Mouse (Mus musculus) left cerebral cortex, adult 18-20 months (tissue): ENCODE data around the gene Olfr358. TPM values are rescaled to one million over a fixed set of nuclear protein-coding genes. Genes with fewer than 3 reads are reported as not detected.

Source experiments
- DNase-seq, 2 experiments: peaks; one replicate each; pipeline ENCODE4 v3.0.0; 2021 to 2022; ENCODE audit warnings: low spot score in 2 of 2, mixed read lengths in 1 of 2
- long read RNA-seq, 2 experiments: library from polyadenylated mRNA; stranded (forward); transcript quantifications; one replicate each; pipeline ENCODE4 v2.0.0; 2021
- total RNA-seq, 2 experiments: library from RNA; stranded (reverse); gene quantifications; 2 replicates each; pipeline ENCODE4 v1.2.3; 2021

Gene Olfr358
- not detected for total RNA-seq
- long read RNA-seq, experiment 1: 0 reads
- long read RNA-seq, experiment 2: 0 reads

DNA sequence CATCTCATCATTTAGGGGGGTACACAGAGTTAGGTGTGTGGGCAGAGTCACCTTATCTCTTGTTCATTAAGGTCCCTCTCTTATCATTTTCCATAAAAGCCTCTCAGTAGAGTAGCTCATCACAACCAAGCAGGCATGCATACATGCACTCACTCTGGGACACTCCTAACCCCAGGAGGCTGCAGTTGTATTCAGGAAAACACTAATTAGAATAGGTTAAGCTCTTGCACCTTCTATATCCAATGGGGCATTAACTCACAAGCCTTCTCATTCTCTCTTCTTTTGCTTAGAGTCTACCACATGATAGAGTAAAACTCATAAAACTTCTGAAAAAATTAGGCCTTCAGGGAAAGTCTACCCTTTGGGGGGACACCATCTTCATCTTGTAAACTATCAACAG, at the start of gene Olfr358:
Gene Olfr358 (minus strand): TSS at position 101 of the 400 bp plus-strand sequence.
- DNase-seq: no peak

GRCm38 (mm10) chr2:36997030-36997429, 12.1 kb downstream of the Olfr358 start:
- DNase-seq: no peak

DNA sequence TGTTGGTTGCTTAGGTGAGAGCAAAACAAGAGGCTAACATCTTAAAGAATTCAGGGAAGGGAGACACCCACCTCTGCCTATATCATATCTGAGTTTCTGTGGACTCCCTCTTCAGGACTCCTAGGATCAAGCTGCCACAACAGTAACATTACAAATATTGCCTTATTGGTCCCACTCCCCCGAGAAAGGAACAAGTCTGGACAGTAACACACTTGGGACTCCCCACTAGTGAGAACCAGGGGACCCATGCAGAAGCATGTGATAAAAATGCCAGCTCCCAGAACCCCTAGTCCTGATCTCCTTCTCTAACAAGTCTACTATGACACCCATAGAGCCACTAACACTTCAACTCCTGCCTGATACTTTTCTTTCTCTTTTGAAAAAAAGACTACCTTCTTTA, 15.6 kb downstream of the Olfr358 start, which contains the start of gene Olfr357:
Gene Olfr357 (plus strand): TSS at position 301 of the 400 bp plus-strand sequence.
- no peak for DNase-seq

Other genes with a start within 250 kb of the Olfr358 start
- not detected for gene Olfr348, start 225.1 kb downstream of the Olfr358 start, total RNA-seq
- not detected for gene Olfr50, start 218.8 kb downstream of the Olfr358 start, total RNA-seq
- not detected for gene Olfr3, start 192.3 kb downstream of the Olfr358 start, total RNA-seq
- not detected for gene Olfr350, start 163.0 kb downstream of the Olfr358 start, total RNA-seq
- not detected for gene Olfr351, start 146.7 kb downstream of the Olfr358 start, total RNA-seq
- gene Olfr352, start 140.9 kb downstream of the Olfr358 start, total RNA-seq: not detected
- gene Olfr353, start 116.4 kb downstream of the Olfr358 start, total RNA-seq: not detected
- not detected for gene Olfr354, start 103.7 kb downstream of the Olfr358 start, total RNA-seq
- gene Olfr355, start 80.4 kb downstream of the Olfr358 start, total RNA-seq: not detected
- gene Olfr356, start 72.2 kb downstream of the Olfr358 start, total RNA-seq: not detected
- not detected for gene Olfr357, start 15.5 kb downstream of the Olfr358 start, total RNA-seq
- gene Olfr360, start 56.4 kb upstream of the Olfr358 start, total RNA-seq: not detected
- gene Olfr361, start 80.0 kb upstream of the Olfr358 start, total RNA-seq: not detected
- not detected for gene Olfr362, start 108.6 kb upstream of the Olfr358 start, total RNA-seq
- gene Olfr364-ps1, start 130.0 kb upstream of the Olfr358 start, total RNA-seq: not detected
- gene Olfr365, start 178.9 kb upstream of the Olfr358 start, total RNA-seq: not detected
- not detected for gene Olfr366, start 202.2 kb upstream of the Olfr358 start, total RNA-seq